Mouse (Mus musculus) layer of hippocampus, adult 11-12 months (tissue): Measurements from ENCODE around the gene Zscan22.
A peak's percentile ranks its signal among the peaks of the same experiment; 100 is the strongest.
"Not testable (repeated sequence)": the region's sequence is repeated elsewhere in the genome, so short reads cannot be mapped to it uniquely, and the experiment has no call there.

ENCODE experiments used
- DNase-seq: peaks from one replicate; pipeline ENCODE4 v3.0.0; 2022; ENCODE audit warnings: low spot score

The Zscan22 gene

DNA sequence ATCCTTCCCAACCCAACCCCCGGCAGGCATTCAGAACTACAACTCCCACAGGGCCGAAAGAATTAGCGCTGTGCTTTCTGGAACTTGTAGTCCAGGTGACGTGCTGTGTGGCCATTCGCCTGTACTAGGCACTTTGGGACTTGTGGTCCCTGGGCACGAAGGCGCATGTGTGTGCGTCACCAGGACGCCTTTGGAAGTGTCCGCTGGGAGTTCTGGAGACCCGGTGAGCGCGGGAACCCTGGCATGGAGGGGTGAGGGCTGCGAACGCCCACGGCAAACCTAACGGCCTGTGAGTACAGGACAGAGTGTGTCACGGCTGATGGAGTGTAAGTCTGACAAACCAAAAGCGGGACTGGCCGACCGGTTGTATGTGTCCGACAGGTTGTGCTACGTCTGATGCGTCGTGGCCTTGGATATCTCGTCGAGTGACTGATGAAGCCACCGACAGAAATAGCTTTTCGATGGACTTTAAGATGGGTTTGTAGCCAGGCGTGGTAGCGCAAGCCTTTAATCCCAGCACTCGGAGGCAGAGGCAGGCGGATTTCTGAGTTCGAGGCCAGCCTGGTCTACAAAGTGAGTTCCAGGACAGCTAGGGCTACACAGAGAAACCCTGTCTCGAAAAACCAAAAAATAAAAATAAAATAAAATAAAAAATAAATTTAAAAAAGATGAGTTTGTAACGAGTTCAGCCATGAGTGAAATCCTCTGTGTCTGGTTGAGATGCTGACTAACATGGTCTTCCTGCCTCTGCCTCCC, at the start of gene Zscan22:
TSS of gene Zscan22 (plus strand) at position 161 of the 756 bp plus-strand sequence.
- DNase-seq, result peak; percentile 95

GRCm38 (mm10) chr7:12874301-12874700, 23.3 kb upstream of the Zscan22 start:
- no peak for DNase-seq

DNA sequence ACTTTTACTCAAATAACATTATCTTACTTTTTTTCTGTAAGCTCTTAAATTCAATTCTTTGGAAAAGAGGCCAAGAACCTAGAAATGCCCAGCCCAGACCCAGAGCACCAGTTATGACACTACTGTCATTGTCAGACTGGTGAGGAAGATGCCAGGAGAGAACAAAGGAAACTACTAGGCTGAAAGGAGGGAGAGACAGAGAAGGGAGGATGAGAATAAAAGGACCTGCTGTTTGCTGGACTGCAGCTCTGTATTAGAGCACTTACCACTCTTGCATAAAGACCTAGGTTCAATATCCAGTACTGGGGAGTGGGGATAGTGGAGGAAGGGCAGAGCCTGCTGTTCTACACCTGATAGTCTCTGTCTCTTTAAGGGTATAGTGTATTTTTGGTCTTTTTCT, 17.6 kb upstream of the Zscan22 start:
- no peak for DNase-seq

DNA sequence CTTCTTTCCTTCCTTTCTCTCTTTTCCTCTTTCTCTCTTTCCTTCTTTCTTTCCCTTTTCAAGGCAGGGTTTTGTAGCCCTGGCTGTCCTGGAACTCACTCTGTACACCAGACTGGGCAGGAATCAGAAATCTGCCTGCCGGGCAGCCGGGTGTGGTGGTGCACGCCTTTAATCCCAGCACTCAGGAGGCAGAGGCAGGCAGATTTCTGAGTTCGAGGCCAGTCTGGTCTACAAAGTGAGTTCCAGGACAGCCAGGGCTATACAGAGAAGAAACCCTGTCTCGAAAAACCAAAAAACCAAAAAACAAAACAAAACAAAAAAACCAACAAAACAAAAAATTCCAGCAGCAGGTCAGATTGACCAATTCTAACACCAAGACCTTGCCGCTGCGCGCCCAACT, 17.1 kb upstream of the Zscan22 start:
- not testable (repeated sequence) for DNase-seq

- DNase-seq, result peak; percentile 96
Observed at GRCm38 (mm10) chr7:12880911-12881660, 16.5 kb upstream of the Zscan22 start, which contains the start of gene Zfp128. Gene Zfp128, plus strand, starts transcription at chr7:12881177.

DNA sequence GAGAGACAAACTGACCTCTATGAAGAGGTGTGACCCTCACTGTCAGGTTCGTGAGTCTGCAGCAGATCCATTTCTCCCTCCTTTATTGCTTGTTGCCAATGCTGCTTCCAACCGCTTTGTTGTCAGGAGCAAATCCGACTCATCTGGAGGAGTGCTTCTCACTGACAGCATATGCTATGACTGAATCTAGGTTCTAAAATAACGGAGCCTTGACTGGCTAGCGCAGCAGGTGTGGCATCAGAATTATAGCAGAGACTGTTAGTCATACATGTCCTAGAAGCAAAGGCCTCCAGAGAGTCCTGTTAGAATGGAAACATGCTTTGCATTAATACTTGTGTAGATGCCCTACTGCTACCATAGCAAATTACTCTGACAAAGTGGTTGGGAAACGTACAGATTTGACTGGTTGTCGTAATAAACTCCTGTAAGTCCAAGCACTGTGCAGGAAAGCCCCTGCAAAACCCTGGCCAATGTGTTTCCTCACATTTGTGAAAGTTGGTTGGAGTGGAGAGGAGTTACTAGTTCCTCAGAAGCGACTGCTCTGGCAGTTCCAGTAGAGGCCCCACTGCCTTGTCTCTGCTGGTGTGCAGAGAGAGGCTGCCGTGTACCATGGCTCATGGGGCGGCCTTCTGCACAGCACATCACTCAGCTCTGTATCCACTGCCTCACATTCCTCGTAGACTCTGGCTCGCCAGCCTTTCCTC, 10.9 kb upstream of the Zscan22 start:
- no peak for DNase-seq

DNA sequence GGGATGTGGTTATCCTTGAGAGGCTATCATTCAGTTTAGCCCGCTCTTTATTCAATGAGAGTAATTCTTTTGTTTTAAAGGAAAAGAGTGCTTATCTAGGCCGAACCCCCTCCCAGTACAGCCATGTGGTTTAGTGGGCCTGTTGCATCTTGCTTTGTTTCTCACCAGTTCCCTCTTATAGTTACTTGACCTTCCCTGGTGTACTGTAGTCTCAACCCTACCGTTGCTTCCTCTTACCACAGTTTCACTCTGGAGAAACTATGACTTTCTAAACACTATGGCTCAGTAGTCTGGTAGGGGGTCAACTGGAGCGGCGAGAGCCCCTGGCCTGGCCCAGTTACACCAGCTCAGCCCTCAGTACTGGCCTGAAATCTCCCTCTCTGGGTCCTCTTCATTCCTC, 10.0 kb upstream of the Zscan22 start:
- DNase-seq, result no peak

DNA sequence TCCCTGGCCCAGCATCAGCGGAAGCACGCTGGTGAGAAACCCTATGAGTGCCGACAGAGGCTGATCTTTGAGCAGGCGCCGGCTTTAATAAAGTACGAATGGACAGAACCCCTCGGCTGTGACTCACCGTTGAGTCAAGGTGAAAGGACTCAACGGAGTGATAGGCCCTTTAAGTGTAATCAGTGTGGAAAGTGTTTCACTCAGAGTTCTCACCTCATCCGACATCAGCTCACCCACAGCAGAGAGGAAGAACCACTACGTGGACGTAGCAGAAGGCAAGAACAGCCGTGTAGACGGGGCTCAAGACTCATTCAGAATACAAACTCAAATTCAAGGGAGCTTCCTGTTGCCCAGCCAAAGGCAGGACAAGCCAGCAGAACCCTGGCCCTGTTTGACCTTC, 6.7 kb upstream of the Zscan22 start:
- DNase-seq, result no peak

DNA sequence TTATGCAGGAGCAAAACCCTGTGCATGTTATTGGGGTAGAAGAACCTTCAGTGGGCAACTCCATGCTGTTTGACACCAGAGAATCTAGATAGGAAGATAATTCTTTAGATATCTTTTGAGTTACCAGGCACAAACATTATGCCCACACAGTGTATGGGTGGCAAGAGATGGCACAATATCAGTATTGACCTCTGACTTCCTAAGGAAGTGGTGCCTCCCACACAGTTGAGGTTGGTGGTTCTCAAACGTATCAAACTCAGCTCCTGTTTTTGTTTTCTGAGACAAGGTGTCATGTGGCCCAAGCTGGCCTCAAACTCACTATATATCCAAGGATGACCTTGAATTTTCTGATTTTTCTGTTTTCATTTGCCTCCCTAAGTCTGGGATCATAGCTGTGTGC, 6.3 kb upstream of the Zscan22 start:
- no peak for DNase-seq

DNA sequence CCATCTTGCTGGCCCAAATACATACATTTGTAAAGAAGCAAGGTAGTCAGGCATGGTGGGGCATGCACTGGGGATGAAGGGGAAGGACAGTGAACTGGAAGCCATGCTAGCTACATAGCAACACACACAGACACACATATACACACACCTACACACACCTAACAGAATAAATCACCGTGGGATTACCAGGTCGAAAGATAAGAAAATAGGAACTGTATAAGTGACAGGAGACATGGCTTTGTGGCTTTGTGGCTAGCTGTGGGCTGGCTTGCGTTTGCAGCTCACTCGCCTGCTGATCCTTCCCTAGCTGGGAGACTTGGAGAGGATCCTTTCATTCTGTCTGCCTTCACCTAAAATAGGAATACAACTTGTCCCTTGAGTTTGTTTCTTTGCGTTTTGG, 3.9 kb downstream of the Zscan22 start:
- no peak for DNase-seq

DNA sequence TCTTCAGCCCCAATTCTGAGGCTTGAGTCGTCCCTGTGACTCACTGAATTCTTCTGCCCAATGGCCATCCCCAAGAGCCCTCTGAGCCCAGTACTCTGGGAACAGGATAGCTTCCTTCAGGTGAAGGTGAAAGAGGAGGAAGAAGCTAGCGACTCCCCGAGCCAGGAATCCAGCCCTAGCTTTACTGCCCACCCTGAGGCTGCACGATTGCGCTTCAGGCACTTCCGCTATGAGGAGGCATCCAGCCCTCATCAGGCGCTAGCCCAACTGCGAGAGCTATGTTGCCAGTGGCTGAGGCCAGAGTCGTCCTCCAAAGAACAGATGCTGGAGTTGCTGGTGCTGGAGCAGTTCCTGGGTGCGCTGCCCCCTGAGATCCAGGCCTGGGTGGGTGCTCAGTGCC, 6.0 kb downstream of the Zscan22 start:
- no peak for DNase-seq

GRCm38 (mm10) chr7:12905146-12905545, 7.5 kb downstream of the Zscan22 start:
- no peak for DNase-seq

DNA sequence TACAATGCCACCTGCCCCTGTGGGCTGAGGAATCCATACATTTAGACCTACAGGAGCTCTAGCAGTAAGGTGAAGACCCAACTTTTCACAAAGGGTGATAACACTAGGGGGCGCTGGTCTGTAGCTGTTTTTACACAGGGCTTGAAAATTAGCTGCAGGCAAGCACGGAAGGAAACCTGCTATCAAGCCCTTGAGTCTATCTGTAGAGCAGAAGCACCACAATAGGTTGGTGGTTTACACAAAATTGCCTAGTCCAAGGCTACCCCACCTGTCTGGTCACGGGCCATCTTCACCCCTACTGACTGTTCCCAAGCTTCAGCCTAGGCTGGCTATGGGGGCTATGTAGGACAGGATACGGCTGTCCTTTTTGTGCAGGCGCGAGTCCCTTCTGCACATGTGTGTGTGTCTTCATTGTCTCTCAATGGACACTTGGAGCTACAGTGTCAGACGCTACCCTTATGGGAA, 11.9 kb downstream of the Zscan22 start:
- DNase-seq, result peak; percentile 90

- DNase-seq, result peak; percentile 59
Observed at GRCm38 (mm10) chr7:12910181-12910668, 12.6 kb downstream of the Zscan22 start.

- DNase-seq, result no peak
Observed at GRCm38 (mm10) chr7:12913556-12913955, 15.9 kb downstream of the Zscan22 start.

DNA sequence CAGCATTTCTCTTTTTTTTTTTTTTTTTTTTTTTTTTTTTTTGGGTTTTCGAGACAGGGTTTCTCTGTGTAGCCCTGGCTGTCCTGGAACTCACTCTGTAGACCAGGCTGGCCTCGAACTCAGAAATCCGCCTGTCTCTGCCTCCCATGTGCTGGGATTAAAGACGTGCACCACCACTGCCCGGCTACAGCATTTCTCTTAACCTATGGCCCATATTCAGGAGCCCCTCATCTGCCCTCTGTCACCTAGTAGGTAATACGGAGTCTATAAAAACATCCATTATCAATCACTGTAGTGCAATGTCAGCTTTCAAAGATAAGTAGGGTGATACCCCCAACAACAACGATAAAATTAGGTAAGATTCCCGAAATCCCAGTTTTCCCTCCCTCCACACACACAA, 22.9 kb downstream of the Zscan22 start:
- DNase-seq, result not testable (repeated sequence)

DNA sequence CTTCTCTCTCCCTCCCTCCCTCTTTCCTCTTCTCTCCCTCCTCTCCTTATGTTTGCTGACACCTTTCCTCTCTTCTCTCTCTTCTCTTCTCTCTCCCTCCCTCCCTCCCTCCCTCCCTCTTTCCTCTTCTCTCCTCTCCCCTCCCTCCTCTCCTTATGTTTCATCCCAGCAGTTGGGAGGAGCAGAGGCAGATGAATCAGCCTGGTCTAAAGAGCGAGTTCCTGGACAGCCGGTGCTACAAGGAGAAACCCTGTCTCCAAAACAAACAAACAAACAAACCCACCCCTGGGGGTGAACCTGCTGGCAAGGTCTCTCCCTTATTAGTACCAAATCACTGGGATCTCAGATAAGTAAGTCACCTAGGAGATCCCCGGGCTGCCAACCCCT, 23.7 kb downstream of the Zscan22 start:
- DNase-seq, result no peak

- DNase-seq, result peak; percentile 100
Observed at GRCm38 (mm10) chr7:12921705-12922465, 24.3 kb downstream of the Zscan22 start, which contains the start of gene Rps5. Gene Rps5, plus strand, starts transcription at chr7:12922290.

GRCm38 (mm10) chr7:12922729-12923128, 25.1 kb downstream of the Zscan22 start:
- DNase-seq, result no peak

GRCm38 (mm10) chr7:12926316-12926715, 28.7 kb downstream of the Zscan22 start:
- no peak for DNase-seq

GRCm38 (mm10) chr7:12927191-12927680, 29.6 kb downstream of the Zscan22 start, which contains the start of gene Rnf225:
Gene Rnf225, plus strand, starts transcription at chr7:12927416.
- no peak for DNase-seq
